Comparison of ENCODE assay signal across 12 mouse cellular contexts in genomic region chr3:41285336-41285735, GRCm38 (mm10).
DNase-seq lines count a peak whose midpoint lies in the region; ATAC-seq and TF ChIP-seq lines count a peak whose summit lies in the region.
"Had no signal": no experiment of that assay in that cellular context is flagged by ENCODE, and none has a peak within 500 bp of the region (broad histone marks: within the 10 kb centered on the region; RNA-seq: fewer than 3 reads in every experiment).

No protein-coding gene starts in this region.

- no peaks in the 10 kb centered on the region for H3K9me3 ChIP-seq in hindbrain, postnatal 0 days (ENCODE audit: low read length)
- no peaks in the 10 kb centered on the region for H3K9me3 ChIP-seq in hindbrain, embryonic 10.5 days
- H3K9me3 ChIP-seq in limb, embryonic 12.5 days, result no peaks in the 10 kb centered on the region
- H3K9me3 ChIP-seq: neural tube, embryonic 12.5 days had no signal

- 0 out of 2 replicates have a peak, but pooled peaks have one; percentile 8 for ATAC-seq in hindbrain, postnatal 0 days
- ATAC-seq in limb, embryonic 12.5 days (ENCODE audit: insufficient number of reproducible peaks, insufficient read depth, low FRiP score, low TSS enrichment, low read depth), result no peak

- H3K4me3 ChIP-seq in hindbrain, postnatal 0 days (ENCODE audit: low read length), result no peak overlapping the region
- H3K4me3 ChIP-seq in hindbrain, embryonic 10.5 days, result no peak overlapping the region
- no peak overlapping the region for H3K4me3 ChIP-seq in C2C12 (ENCODE audit: insufficient read depth, poor library complexity, severe bottlenecking)
- H3K4me3 ChIP-seq in brown adipose tissue, adult 24 weeks (ENCODE audit: insufficient read depth, low read depth, low read length), result no peak overlapping the region
- H3K4me3 ChIP-seq in limb, embryonic 12.5 days (replicated peaks), result no peak overlapping the region
- H3K4me3 ChIP-seq: erythroblast, embryonic 14.5 days; neural tube, embryonic 12.5 days had no signal

- H3K36me3 ChIP-seq in hindbrain, postnatal 0 days (ENCODE audit: insufficient read depth, low read length), result no peaks in the 10 kb centered on the region
- H3K36me3 ChIP-seq in hindbrain, embryonic 10.5 days, result no peaks in the 10 kb centered on the region
- no peaks in the 10 kb centered on the region for H3K36me3 ChIP-seq in C2C12 (ENCODE audit: control insufficient read depth, insufficient read depth)
- H3K36me3 ChIP-seq in limb, embryonic 12.5 days, result no peaks in the 10 kb centered on the region
- H3K36me3 ChIP-seq: neural tube, embryonic 12.5 days had no signal

- no peak for TF ChIP-seq CTCF in hindbrain, postnatal 0 days (IDR thresholded peaks at IDR 0.05; ENCODE audit: low read depth)
- TF ChIP-seq CTCF in C2C12 (IDR thresholded peaks at IDR 0.05; ENCODE audit: control insufficient read depth, insufficient read depth, insufficient read length), result no peak

- WGBS in hindbrain, postnatal 0 days, result 73% methylated on average over 5 of the region's 5 CpGs
- 76% methylated on average over 5 of the region's 5 CpGs for WGBS in hindbrain, embryonic 10.5 days
- WGBS in limb, embryonic 12.5 days, result 79% methylated on average over 5 of the region's 5 CpGs

- H3K79me2 ChIP-seq in C2C12 (ENCODE audit: control insufficient read depth, insufficient read depth), result no peaks in the 10 kb centered on the region

- DNase-seq in hindbrain, postnatal 0 days (ENCODE audit: low spot score), result no peak
- DNase-seq in hindbrain, embryonic 10.5 days (ENCODE audit: low spot score), result no peak
- DNase-seq in c-Kit-positive CD71-positive TER-119-positive erythroid progenitor cells, embryonic 14.5 days (ENCODE audit: low spot score), result no peak
- DNase-seq in layer of hippocampus, postnatal 36 days, result no peak
- DNase-seq: cerebellum, adult 8-10 months; spleen, adult 18-20 months; thymus, postnatal 4 days had no signal

- H3K4me1 ChIP-seq in hindbrain, postnatal 0 days (ENCODE audit: insufficient read depth, low read length), result no peaks in the 10 kb centered on the region
- peaks cover 13% of the 10 kb centered on the region; the same call in 1 of the 2 replicates for H3K4me1 ChIP-seq in hindbrain, embryonic 10.5 days (replicated peaks)
- H3K4me1 ChIP-seq in brown adipose tissue, adult 24 weeks (ENCODE audit: control insufficient read depth, insufficient read depth, insufficient read length, low read length), result peaks cover 10% of the 10 kb centered on the region; the same call in 1 of the 2 replicates
- peaks cover 19% of the 10 kb centered on the region for H3K4me1 ChIP-seq in limb, embryonic 12.5 days (replicated peaks)

- no peak overlapping the region for H3K4me2 ChIP-seq in hindbrain, postnatal 0 days (ENCODE audit: low read depth, low read length)
- H3K4me2 ChIP-seq in limb, embryonic 12.5 days, result 0 out of 2 replicates have a peak overlapping the region, but pooled peaks have one; percentile 21
- H3K4me2 ChIP-seq: neural tube, embryonic 12.5 days had no signal

- H3K9ac ChIP-seq in hindbrain, postnatal 0 days (replicated peaks; ENCODE audit: low read length), result no peak overlapping the region
- H3K9ac ChIP-seq in limb, embryonic 12.5 days (replicated peaks), result no peak overlapping the region
- H3K9ac ChIP-seq: neural tube, embryonic 12.5 days had no signal

- no peak overlapping the region; the same call in 1 of the 2 replicates for H3K27ac ChIP-seq in hindbrain, postnatal 0 days
- H3K27ac ChIP-seq in hindbrain, embryonic 10.5 days, result no peak overlapping the region; the same call in 1 of the 2 replicates
- H3K27ac ChIP-seq in brown adipose tissue, adult 24 weeks (replicated peaks; ENCODE audit: low read depth, low read length), result peak overlapping the region; percentile 9
- peak overlapping the region; percentile 66; the same call in 1 of the 2 replicates for H3K27ac ChIP-seq in limb, embryonic 12.5 days
- H3K27ac ChIP-seq: neural tube, embryonic 12.5 days had no signal

- no peaks in the 10 kb centered on the region for H3K79me3 ChIP-seq in C2C12 (ENCODE audit: low read depth)

- peak overlapping the region; percentile 36 for H3ac ChIP-seq in C2C12 (ENCODE audit: control insufficient read depth, insufficient read length, low read depth)

- H3K27me3 ChIP-seq in hindbrain, postnatal 0 days (ENCODE audit: insufficient read depth, low read length), result no peaks in the 10 kb centered on the region
- no peaks in the 10 kb centered on the region for H3K27me3 ChIP-seq in hindbrain, embryonic 10.5 days (ENCODE audit: insufficient read depth, poor library complexity, severe bottlenecking)
- H3K27me3 ChIP-seq in C2C12 (ENCODE audit: control insufficient read depth, insufficient read depth, insufficient read length), result no peaks in the 10 kb centered on the region
- H3K27me3 ChIP-seq in limb, embryonic 12.5 days, result no peaks in the 10 kb centered on the region
- H3K27me3 ChIP-seq: neural tube, embryonic 12.5 days had no signal

TF ChIP-seq in C2C12, 6 proteins besides CTCF, POLR2A, EP300 and RAD21:
- TF ChIP-seq MAX (IDR thresholded peaks at IDR 0.05) (no peak), MYOG (IDR thresholded peaks at IDR 0.05; ENCODE audit: control insufficient read depth, extremely low read depth, insufficient read length) (no peak), MYOD1 (IDR thresholded peaks at IDR 0.05; ENCODE audit: control insufficient read depth, insufficient read length, low read depth) (no peak), USF1 (IDR thresholded peaks at IDR 0.05; ENCODE audit: low read depth) (no peak)

Comparison
In these comparisons a context has a peak if more than half of its experiments do, and no peak if none do; other contexts are left out.
1. H3K27ac ChIP-seq: peak in brown adipose tissue, adult 24 weeks (single experiment) and limb, embryonic 12.5 days (single experiment); none in hindbrain, postnatal 0 days (single experiment) and hindbrain, embryonic 10.5 days (single experiment).